Mouse (Mus musculus): Measurements from ENCODE around the gene Olfr1061. TPM values are rescaled to one million over a fixed set of nuclear protein-coding genes. Genes with fewer than 3 reads are reported as not detected.
"Not testable (repeated sequence)": the region's sequence is repeated elsewhere in the genome, so short reads cannot be mapped to it uniquely, and the experiment has no call there.

Gene Olfr1061
- not detected for total RNA-seq (2021)

- intact Hi-C loops (cut with DNase I), result no loop called here
- no peak for DNase-seq (ENCODE audit: extremely low spot score in 1 of 2, low spot score in 2 of 2)
These were observed at the start of gene Olfr1061 for GRCm38 (mm10) chr2:86413950-86414349. Gene Olfr1061 (minus strand): TSS chr2:86414050.

GRCm38 (mm10) chr2:86460434-86460833 lies 46.6 kb upstream of the Olfr1061 start:
- DNase-seq (ENCODE audit: extremely low spot score in 1 of 2, low spot score in 2 of 2), result no peak
- intact Hi-C loops (cut with DNase I), result loop anchor here (5.0 kb wide), 1 partner anchor 733 kb away; no protein-coding TSS in a partner anchor

- intact Hi-C loops (cut with DNase I), result no loop called here
- DNase-seq (ENCODE audit: extremely low spot score in 1 of 2, low spot score in 2 of 2), result no peak
These were observed 42.3 kb upstream of the Olfr1061 start, which contains the start of gene Olfr1066 for GRCm38 (mm10) chr2:86456169-86456568. Gene Olfr1066 (minus strand): TSS chr2:86456269.

- intact Hi-C loops (cut with DNase I); DNase-seq (ENCODE audit: extremely low spot score in 1 of 2, low spot score in 2 of 2): not testable (repeated sequence)
These were observed 36.6 kb upstream of the Olfr1061 start, which contains the start of gene Olfr1065 for GRCm38 (mm10) chr2:86450491-86450890. Gene Olfr1065 (minus strand): TSS chr2:86450591.

- intact Hi-C loops (cut with DNase I); DNase-seq (ENCODE audit: extremely low spot score in 1 of 2, low spot score in 2 of 2): not testable (repeated sequence)
These were observed 28.3 kb upstream of the Olfr1061 start for GRCm38 (mm10) chr2:86442101-86442500.

- intact Hi-C loops (cut with DNase I); DNase-seq (ENCODE audit: extremely low spot score in 1 of 2, low spot score in 2 of 2): not testable (repeated sequence)
These were observed 14.7 kb upstream of the Olfr1061 start for GRCm38 (mm10) chr2:86428511-86428910.

GRCm38 (mm10) chr2:86426649-86427048 lies 12.8 kb upstream of the Olfr1061 start, which contains the start of gene Olfr1062:
Gene Olfr1062 (minus strand): TSS chr2:86426749.
- intact Hi-C loops (cut with DNase I); DNase-seq (ENCODE audit: extremely low spot score in 1 of 2, low spot score in 2 of 2): not testable (repeated sequence)

- intact Hi-C loops (cut with DNase I), result no loop called here
- DNase-seq (ENCODE audit: extremely low spot score in 1 of 2, low spot score in 2 of 2), result no peak
These were observed 18.7 kb downstream of the Olfr1061 start for GRCm38 (mm10) chr2:86395114-86395513.

GRCm38 (mm10) chr2:86388461-86388860 lies 25.4 kb downstream of the Olfr1061 start, which contains the start of gene Olfr1058:
Gene Olfr1058 (minus strand): TSS chr2:86388561.
- intact Hi-C loops (cut with DNase I); DNase-seq (ENCODE audit: extremely low spot score in 1 of 2, low spot score in 2 of 2): not testable (repeated sequence)

GRCm38 (mm10) chr2:86378293-86378692 lies 35.6 kb downstream of the Olfr1061 start, which contains the start of gene Olfr1057:
Gene Olfr1057 (minus strand): TSS chr2:86378393.
- DNase-seq (ENCODE audit: extremely low spot score in 1 of 2, low spot score in 2 of 2), result no peak
- intact Hi-C loops (cut with DNase I), result no loop called here

GRCm38 (mm10) chr2:86366342-86366741 lies 47.5 kb downstream of the Olfr1061 start:
- DNase-seq (ENCODE audit: extremely low spot score in 1 of 2, low spot score in 2 of 2); intact Hi-C loops (cut with DNase I): not testable (repeated sequence)

Other genes with a start within 250 kb of the Olfr1061 start
- gene Olfr1043, start 246.5 kb downstream of the Olfr1061 start, total RNA-seq (2021), result not detected
- gene Olfr1044, start 236.2 kb downstream of the Olfr1061 start, total RNA-seq (2021), result not detected
- gene Olfr52, start 228.4 kb downstream of the Olfr1061 start, total RNA-seq (2021), result not detected
- not detected for gene Olfr1045, start 211.0 kb downstream of the Olfr1061 start, total RNA-seq (2021)
- gene Olfr1046, start 194.7 kb downstream of the Olfr1061 start, total RNA-seq (2021), result not detected
- not detected for gene Olfr1047, start 182.6 kb downstream of the Olfr1061 start, total RNA-seq (2021)
- gene Olfr1048, start 173.8 kb downstream of the Olfr1061 start, total RNA-seq (2021), result not detected
- gene Olfr1049, start 155.7 kb downstream of the Olfr1061 start, total RNA-seq (2021), result not detected
- gene Olfr1051, start 135.0 kb downstream of the Olfr1061 start, total RNA-seq (2021), result not detected
- gene Olfr1052, start 121.6 kb downstream of the Olfr1061 start, total RNA-seq (2021), result not detected
- not detected for gene Olfr1053, start 98.8 kb downstream of the Olfr1061 start, total RNA-seq (2021)
- gene Olfr1054, start 78.6 kb downstream of the Olfr1061 start, total RNA-seq (2021), result not detected
- gene Olfr1055, start 63.8 kb downstream of the Olfr1061 start, total RNA-seq (2021), result not detected
- gene Olfr1056, start 51.6 kb downstream of the Olfr1061 start, total RNA-seq (2021), result not detected
- gene Olfr1057, start 35.7 kb downstream of the Olfr1061 start, total RNA-seq (2021), result not detected
- not detected for gene Olfr1058, start 25.5 kb downstream of the Olfr1061 start, total RNA-seq (2021)
- not detected for gene Olfr1062, start 12.7 kb upstream of the Olfr1061 start, total RNA-seq (2021)
- gene Olfr1065, start 36.5 kb upstream of the Olfr1061 start, total RNA-seq (2021), result not detected
- gene Olfr1066, start 42.2 kb upstream of the Olfr1061 start, total RNA-seq (2021), result not detected
- gene Olfr228, start 73.3 kb upstream of the Olfr1061 start, total RNA-seq (2021), result not detected
- not detected for gene Olfr1076, start 94.4 kb upstream of the Olfr1061 start, total RNA-seq (2021)
- gene Olfr1079, start 128.4 kb upstream of the Olfr1061 start, total RNA-seq (2021), result not detected
- not detected for gene Olfr1080, start 144.2 kb upstream of the Olfr1061 start, total RNA-seq (2021)
- gene Olfr1082, start 184.9 kb upstream of the Olfr1061 start, total RNA-seq (2021), result not detected
- not detected for gene Olfr1084, start 225.7 kb upstream of the Olfr1061 start, total RNA-seq (2021)
- gene Olfr1085, start 248.0 kb upstream of the Olfr1061 start, total RNA-seq (2021), result not detected

Measured in left cerebral cortex, postnatal 10 days (tissue).